8 mouse cellular contexts compared by ENCODE assay signal in genomic region chr6:108570351-108571041, GRCm38 (mm10).
DNase-seq lines count a peak whose midpoint lies in the region; ATAC-seq and TF ChIP-seq lines count a peak whose summit lies in the region.

No protein-coding gene starts in this region.

- dilution Hi-C loops in CH12.LX (cut with MboI; ENCODE audit: extremely low pct_ligation_motif_present, extremely low pct_unique_long_range_greater_than_20kb, low sequenced_read_pairs): no loop called here

- H3K4me2 ChIP-seq in CH12.LX (ENCODE audit: insufficient read depth, low read depth, poor library complexity, severe bottlenecking): peak overlapping the region; percentile 69
- H3K4me2 ChIP-seq in forebrain, embryonic 16.5 days (ENCODE audit: low read length): peak overlapping the region; percentile 52
- H3K4me2 ChIP-seq in hindbrain, embryonic 11.5 days (replicated peaks; ENCODE audit: low read depth, low read length): peak overlapping the region; percentile 64
- H3K4me2 ChIP-seq in limb, embryonic 13.5 days (replicated peaks): peak overlapping the region; percentile 70
- H3K4me2 ChIP-seq in midbrain, embryonic 14.5 days (ENCODE audit: low read length): peak overlapping the region; percentile 66

- TF ChIP-seq EP300 in CH12.LX (IDR thresholded peaks at IDR 0.05; ENCODE audit: low read length): no peak

- 0 out of 2 replicates have a peak, but pooled peaks have one; percentile 16 for ATAC-seq in forebrain, embryonic 16.5 days
- ATAC-seq in hindbrain, embryonic 11.5 days (ENCODE audit: low FRiP score): peak; percentile 21; the same call in 1 of the 2 replicates
- ATAC-seq in limb, embryonic 13.5 days (ENCODE audit: low FRiP score, low read depth): 0 out of 2 replicates have a peak, but pooled peaks have one; percentile 26
- ATAC-seq in midbrain, embryonic 14.5 days (ENCODE audit: low FRiP score, low TSS enrichment): peak; percentile 18; the same call in 1 of the 2 replicates

- peak overlapping the region; percentile 37; the same call in 1 of the 2 replicates for H3K9ac ChIP-seq in CH12.LX (ENCODE audit: insufficient read depth, low read depth)
- H3K9ac ChIP-seq in forebrain, embryonic 16.5 days (replicated peaks; ENCODE audit: low read depth, low read length): peak overlapping the region; percentile 36
- H3K9ac ChIP-seq in hindbrain, embryonic 11.5 days (ENCODE audit: low read depth, low read length): peak overlapping the region; percentile 54; the same call in 1 of the 2 replicates
- peak overlapping the region; percentile 45; the same call in 1 of the 2 replicates for H3K9ac ChIP-seq in limb, embryonic 13.5 days
- H3K9ac ChIP-seq in midbrain, embryonic 14.5 days (replicated peaks; ENCODE audit: low read length): peak overlapping the region; percentile 31

- DNase-seq in CH12.LX (ENCODE audit: extremely low read depth): no peak
- DNase-seq in adrenal gland, adult (ENCODE audit: inconsistent age in 2 of 2, low spot score in 1 of 2): peak; percentile 63 to 86
- peak; percentile 47 for DNase-seq in hindbrain, embryonic 11.5 days (ENCODE audit: low spot score)
- DNase-seq in midbrain, embryonic 14.5 days: no peak
- peak; percentile 11 for DNase-seq in thymus, postnatal 25 days
- no peak for DNase-seq in right cerebral cortex, adult 18-20 months

- peak overlapping the region; percentile 40 for H3K27ac ChIP-seq in CH12.LX (ENCODE audit: insufficient read depth, low read depth)
- no peak overlapping the region for H3K27ac ChIP-seq in forebrain, embryonic 16.5 days (ENCODE audit: low read length)
- H3K27ac ChIP-seq in hindbrain, embryonic 11.5 days (ENCODE audit: low read depth, low read length): peak overlapping the region; percentile 6; the same call in 1 of the 2 replicates
- H3K27ac ChIP-seq in limb, embryonic 13.5 days: peak overlapping the region; percentile 63
- 0 out of 2 replicates have a peak overlapping the region, but pooled peaks have one; percentile 8 for H3K27ac ChIP-seq in midbrain, embryonic 14.5 days (replicated peaks; ENCODE audit: low read depth, low read length)

- WGBS in forebrain, embryonic 16.5 days: 35% methylated on average over 11 of the region's 11 CpGs
- WGBS in hindbrain, embryonic 11.5 days: 28% methylated on average over 11 of the region's 11 CpGs
- 18% methylated on average over 11 of the region's 11 CpGs for WGBS in limb, embryonic 13.5 days
- 30% methylated on average over 11 of the region's 11 CpGs for WGBS in midbrain, embryonic 14.5 days

- no peaks in the 10 kb centered on the region for H3K9me3 ChIP-seq in CH12.LX (replicated peaks; ENCODE audit: low read length)
- H3K9me3 ChIP-seq in forebrain, embryonic 16.5 days (ENCODE audit: control insufficient read depth, low read length): no peaks in the 10 kb centered on the region
- no peaks in the 10 kb centered on the region for H3K9me3 ChIP-seq in hindbrain, embryonic 11.5 days (ENCODE audit: control insufficient read depth, low read length)
- H3K9me3 ChIP-seq in limb, embryonic 13.5 days: no peaks in the 10 kb centered on the region
- no peaks in the 10 kb centered on the region for H3K9me3 ChIP-seq in midbrain, embryonic 14.5 days (ENCODE audit: control insufficient read depth, low read length)

- peaks cover 12 to 52% of the 10 kb centered on the region in 2 experiments for H3K4me1 ChIP-seq in CH12.LX (ENCODE audit: control insufficient read depth in 1 of 2, insufficient read depth in 2 of 2)
- peaks cover 6% of the 10 kb centered on the region for H3K4me1 ChIP-seq in forebrain, embryonic 16.5 days (replicated peaks; ENCODE audit: control insufficient read depth, insufficient read depth, low read length)
- H3K4me1 ChIP-seq in hindbrain, embryonic 11.5 days (replicated peaks; ENCODE audit: control insufficient read depth, insufficient read depth, low read length): no peaks in the 10 kb centered on the region
- peaks cover 27% of the 10 kb centered on the region for H3K4me1 ChIP-seq in limb, embryonic 13.5 days
- H3K4me1 ChIP-seq in midbrain, embryonic 14.5 days (ENCODE audit: control insufficient read depth, insufficient read depth, low read length): peaks cover 6% of the 10 kb centered on the region; the same call in 1 of the 2 replicates

- H3K4me3 ChIP-seq in CH12.LX (replicated peaks in 1 of 3; ENCODE audit: low read depth in 2 of 3, low read length in 2 of 3, poor library complexity in 1 of 3): peak overlapping the region in 2 of 3 experiments; percentile 49 to 50
- peak overlapping the region; percentile 37 for H3K4me3 ChIP-seq in forebrain, embryonic 16.5 days (replicated peaks; ENCODE audit: low read length)
- H3K4me3 ChIP-seq in hindbrain, embryonic 11.5 days (ENCODE audit: low read depth, low read length): peak overlapping the region; percentile 29
- peak overlapping the region; percentile 39 for H3K4me3 ChIP-seq in limb, embryonic 13.5 days
- H3K4me3 ChIP-seq in midbrain, embryonic 14.5 days (replicated peaks; ENCODE audit: low read depth, low read length): peak overlapping the region; percentile 33

- no peak for TF ChIP-seq RAD21 in CH12.LX (IDR thresholded peaks at IDR 0.05; ENCODE audit: low read depth, low read length)

- no peaks in the 10 kb centered on the region for H3K36me3 ChIP-seq in CH12.LX (replicated peaks in 1 of 2; ENCODE audit: control insufficient read depth in 1 of 2, insufficient read depth in 1 of 2, low read length in 1 of 2)
- H3K36me3 ChIP-seq in forebrain, embryonic 16.5 days (ENCODE audit: control insufficient read depth, insufficient read depth): no peaks in the 10 kb centered on the region
- no peaks in the 10 kb centered on the region for H3K36me3 ChIP-seq in hindbrain, embryonic 11.5 days (ENCODE audit: control insufficient read depth, insufficient read depth, low read length)
- H3K36me3 ChIP-seq in limb, embryonic 13.5 days: no peaks in the 10 kb centered on the region
- no peaks in the 10 kb centered on the region for H3K36me3 ChIP-seq in midbrain, embryonic 14.5 days (ENCODE audit: control insufficient read depth, insufficient read depth, low read length)

- TF ChIP-seq CTCF in CH12.LX (conservative IDR thresholded peaks at IDR 0.05 in 1 of 2, IDR thresholded peaks at IDR 0.05 in 1 of 2; ENCODE audit: low read depth in 2 of 2, low read length in 2 of 2): no peak

- no peaks in the 10 kb centered on the region for H3K79me2 ChIP-seq in CH12.LX (replicated peaks; ENCODE audit: control insufficient read depth, extremely low read depth, insufficient read depth, poor library complexity, severe bottlenecking)

- H3K27me3 ChIP-seq in CH12.LX (replicated peaks): no peaks in the 10 kb centered on the region
- H3K27me3 ChIP-seq in forebrain, embryonic 16.5 days (replicated peaks; ENCODE audit: control insufficient read depth, insufficient read depth, low read length): no peaks in the 10 kb centered on the region
- H3K27me3 ChIP-seq in hindbrain, embryonic 11.5 days (ENCODE audit: control insufficient read depth, insufficient read depth, low read length): no peaks in the 10 kb centered on the region
- H3K27me3 ChIP-seq in limb, embryonic 13.5 days: peaks cover 4% of the 10 kb centered on the region; the same call in 1 of the 2 replicates
- H3K27me3 ChIP-seq in midbrain, embryonic 14.5 days (ENCODE audit: control insufficient read depth, insufficient read depth, low read length): no peaks in the 10 kb centered on the region

- TF ChIP-seq POLR2A in CH12.LX (IDR thresholded peaks at IDR 0.05; ENCODE audit: low read depth, low read length): no peak

- in situ Hi-C loops in CH12.LX (cut with MboI; ENCODE audit: low pct_ligation_motif_present, low pct_unique_long_range_greater_than_20kb, low sequenced_read_pairs): no loop called here

TF ChIP-seq in CH12.LX, 34 proteins besides CTCF, POLR2A, EP300 and RAD21:
- TF ChIP-seq IRF4 (IDR thresholded peaks at IDR 0.05; ENCODE audit: low read depth, low read length) (no peak), JUN (IDR thresholded peaks at IDR 0.05; ENCODE audit: insufficient read depth, low read depth, low read length) (no peak), MAZ (IDR thresholded peaks at IDR 0.05; ENCODE audit: low read depth, low read length) (no peak), KAT2A (IDR thresholded peaks at IDR 0.05; ENCODE audit: insufficient replicate concordance, low read length) (no peak), USF2 (conservative IDR thresholded peaks at IDR 0.05; ENCODE audit: low read depth, low read length) (no peak), CHD2 (IDR thresholded peaks at IDR 0.05; ENCODE audit: low read length) (0 out of 2 replicates have a peak, but pooled peaks have one; percentile 12), PAX5 (IDR thresholded peaks at IDR 0.05; ENCODE audit: low read length) (no peak), E2F4 (IDR thresholded peaks at IDR 0.05; ENCODE audit: insufficient replicate concordance, low read depth, low read length) (no peak), MAX (IDR thresholded peaks at IDR 0.05; ENCODE audit: low read length) (no peak; the same call in 1 of the 2 replicates), ELF1 (IDR thresholded peaks at IDR 0.05; ENCODE audit: low read depth, low read length) (no peak), NELFE (IDR thresholded peaks at IDR 0.05; ENCODE audit: low read depth, low read length) (0 out of 2 replicates have a peak, but pooled peaks have one; percentile 5), JUND (conservative IDR thresholded peaks at IDR 0.05; ENCODE audit: low read depth, low read length) (no peak), MAFK (IDR thresholded peaks at IDR 0.05; ENCODE audit: insufficient replicate concordance, low read length) (no peak), MXI1 (IDR thresholded peaks at IDR 0.05; ENCODE audit: low read depth, low read length) (no peak; the same call in 1 of the 2 replicates), ZKSCAN1 (IDR thresholded peaks at IDR 0.05; ENCODE audit: borderline replicate concordance, low read depth, low read length) (no peak), RCOR1 (conservative IDR thresholded peaks at IDR 0.05; ENCODE audit: low read depth, low read length) (no peak), NRF1 (IDR thresholded peaks at IDR 0.05; ENCODE audit: low read depth, low read length) (no peak)

Comparison
In these comparisons a context has a peak if more than half of its experiments do, and no peak if none do; other contexts are left out.
1. DNase-seq: peak in adrenal gland, adult (2 of 2), hindbrain, embryonic 11.5 days (single experiment) and thymus, postnatal 25 days (single experiment); none in CH12.LX (single experiment), midbrain, embryonic 14.5 days (single experiment) and right cerebral cortex, adult 18-20 months (single experiment).
2. Peak in every context shown above with its lines, with median percentiles within 50 percentile points of each other: H3K4me2 ChIP-seq, H3K4me3 ChIP-seq, H3K9ac ChIP-seq and ATAC-seq.